Mouse (Mus musculus): ENCODE data around the gene Izumo4. TPM values are rescaled to one million over a fixed set of nuclear protein-coding genes. Genes with fewer than 3 reads are reported as not detected.

Izumo4 gene
- polyA plus RNA-seq, 1 experiment: 5.0 TPM

DNA sequence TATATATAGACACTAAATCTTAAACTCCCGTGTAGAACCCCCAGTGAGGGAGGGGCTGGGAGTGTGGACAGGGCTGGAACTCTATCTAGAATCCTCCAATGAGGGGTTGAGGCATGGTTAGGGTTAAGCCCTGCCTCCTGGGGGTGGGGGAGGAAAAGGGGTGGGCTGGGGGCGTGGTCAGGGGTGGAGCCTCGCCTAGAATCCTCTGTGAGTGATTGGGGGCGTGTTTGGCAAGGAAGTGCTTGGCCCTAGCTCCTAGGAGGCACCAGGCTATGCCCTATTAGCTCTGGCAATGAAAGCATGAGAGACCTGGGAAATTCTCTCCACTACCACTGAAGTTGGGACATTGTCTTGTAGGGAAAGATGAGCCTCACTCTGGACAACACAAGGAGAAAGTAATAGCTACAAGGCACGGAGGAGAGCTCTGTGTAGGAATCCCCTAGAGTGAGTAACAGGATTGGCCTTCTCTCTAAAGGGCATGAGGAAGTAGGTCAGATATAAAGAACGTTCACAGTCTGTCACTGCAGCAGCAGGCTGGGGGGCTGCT is 50.2 kb downstream of the Izumo4 start:
- H3K4me3 ChIP-seq (ENCODE audit: insufficient read depth, low read depth, low read length): peak overlapping the region; percentile 42
- peak overlapping the region; percentile 93 for H3K27ac ChIP-seq (replicated peaks; ENCODE audit: low read depth, low read length)
- H3K4me1 ChIP-seq (ENCODE audit: control insufficient read depth, insufficient read depth, insufficient read length, low read length): peaks cover 14% of the 10 kb centered on the region

DNA sequence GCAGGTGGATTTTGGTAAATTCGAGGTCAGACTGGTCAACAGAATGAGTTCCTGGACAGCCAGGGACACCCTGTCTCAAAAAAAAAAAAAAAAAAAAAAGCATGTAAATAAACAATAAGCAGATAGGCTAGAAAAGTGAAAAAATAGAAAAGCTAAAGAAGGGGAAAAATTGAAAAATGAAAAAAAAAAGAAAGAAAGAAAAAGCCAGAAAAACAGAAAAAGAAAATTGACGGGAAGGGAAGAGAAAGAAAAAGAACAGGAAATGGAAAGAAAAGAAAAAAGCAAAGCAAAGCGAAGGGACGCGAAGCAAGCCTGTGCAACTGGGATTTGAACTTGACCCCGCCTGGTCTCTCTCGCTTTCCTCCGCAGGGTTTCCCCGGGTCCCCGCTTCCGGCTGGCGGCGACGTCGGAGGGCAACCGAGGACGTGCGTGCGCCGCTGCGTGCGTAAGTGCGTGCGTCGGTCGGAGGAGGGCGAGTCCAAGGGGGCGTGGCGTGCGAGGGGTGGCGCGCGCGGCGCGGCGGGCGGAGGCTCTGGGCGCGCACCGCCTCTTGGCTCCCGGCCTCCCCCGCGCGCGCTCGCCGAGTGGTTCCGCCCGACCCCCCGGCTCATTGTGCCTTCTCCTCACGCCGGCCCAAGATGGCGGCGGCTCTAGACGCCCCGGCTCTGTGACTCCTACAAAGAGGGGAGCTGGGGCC is 52.8 kb downstream of the Izumo4 start, which contains the start of gene Dot1l:
Dot1l (plus strand) TSS at position 613 of the 697 bp plus-strand sequence.
- H3K4me3 ChIP-seq (ENCODE audit: insufficient read depth, low read depth, low read length): peak within 1 kb of the TSS; percentile 94
- peaks cover 25% of the 10 kb centered on the region for H3K4me1 ChIP-seq (ENCODE audit: control insufficient read depth, insufficient read depth, insufficient read length, low read length)
- H3K27ac ChIP-seq (replicated peaks; ENCODE audit: low read depth, low read length): peak within 1 kb of the TSS; percentile 84

Other genes with a start within 250 kb of the Izumo4 start
- gene Onecut3, start 207.3 kb upstream of the Izumo4 start, polyA plus RNA-seq (2012; ENCODE audit: insufficient read depth, insufficient read length, missing spikeins): not detected in 2 replicates
- not detected in 2 replicates for gene Atp8b3, start 163.1 kb upstream of the Izumo4 start, polyA plus RNA-seq (2012; ENCODE audit: insufficient read depth, insufficient read length, missing spikeins)
- gene Rexo1, start 140.6 kb upstream of the Izumo4 start, polyA plus RNA-seq (2012; ENCODE audit: insufficient read depth, insufficient read length, missing spikeins): 10.8 and 13.8 TPM in 2 replicates
- 4.1 and 4.2 TPM in 2 replicates for gene Klf16, start 124.9 kb upstream of the Izumo4 start, polyA plus RNA-seq (2012; ENCODE audit: insufficient read depth, insufficient read length, missing spikeins)
- 76.3 and 81.6 TPM in 2 replicates for gene Abhd17a, start 111.8 kb upstream of the Izumo4 start, polyA plus RNA-seq (2012; ENCODE audit: insufficient read depth, insufficient read length, missing spikeins)
- gene Scamp4, start 99.3 kb upstream of the Izumo4 start, polyA plus RNA-seq (2012; ENCODE audit: insufficient read depth, insufficient read length, missing spikeins): 14.6 and 16.2 TPM in 2 replicates
- gene Adat3, start 99.3 kb upstream of the Izumo4 start, polyA plus RNA-seq (2012; ENCODE audit: insufficient read depth, insufficient read length, missing spikeins): 1.0 TPM in 1 of 2 replicates, not detected in the other
- gene Gm49322, start 96.2 kb upstream of the Izumo4 start, polyA plus RNA-seq (2012; ENCODE audit: insufficient read depth, insufficient read length, missing spikeins): 0.67 and 0.75 TPM in 2 replicates
- gene Csnk1g2, start 79.3 kb upstream of the Izumo4 start, polyA plus RNA-seq (2012; ENCODE audit: insufficient read depth, insufficient read length, missing spikeins): 50.9 and 67.7 TPM in 2 replicates
- 20.6 and 33.9 TPM in 2 replicates for gene Btbd2, start 45.1 kb upstream of the Izumo4 start, polyA plus RNA-seq (2012; ENCODE audit: insufficient read depth, insufficient read length, missing spikeins)
- gene Mknk2, start 24.1 kb upstream of the Izumo4 start, polyA plus RNA-seq (2012; ENCODE audit: insufficient read depth, insufficient read length, missing spikeins): 313 and 519 TPM in 2 replicates
- gene Mob3a, start 207 bp upstream of the Izumo4 start, polyA plus RNA-seq (2012; ENCODE audit: insufficient read depth, insufficient read length, missing spikeins): 5.2 and 12.0 TPM in 2 replicates
- 35.0 and 40.9 TPM in 2 replicates for gene Ap3d1, start 40.1 kb downstream of the Izumo4 start, polyA plus RNA-seq (2012; ENCODE audit: insufficient read depth, insufficient read length, missing spikeins)
- 11.5 and 15.8 TPM in 2 replicates for gene Dot1l, start 53.0 kb downstream of the Izumo4 start, polyA plus RNA-seq (2012; ENCODE audit: insufficient read depth, insufficient read length, missing spikeins)
- gene Sf3a2, start 96.0 kb downstream of the Izumo4 start, polyA plus RNA-seq (2012; ENCODE audit: insufficient read depth, insufficient read length, missing spikeins): 12.1 and 15.3 TPM in 2 replicates
- 30.2 and 40.5 TPM in 2 replicates for gene Plekhj1, start 96.4 kb downstream of the Izumo4 start, polyA plus RNA-seq (2012; ENCODE audit: insufficient read depth, insufficient read length, missing spikeins)
- gene Amh, start 103.1 kb downstream of the Izumo4 start, polyA plus RNA-seq (2012; ENCODE audit: insufficient read depth, insufficient read length, missing spikeins): not detected in 2 replicates
- gene Jsrp1, start 111.3 kb downstream of the Izumo4 start, polyA plus RNA-seq (2012; ENCODE audit: insufficient read depth, insufficient read length, missing spikeins): 2.4 and 4.9 TPM in 2 replicates
- gene Oaz1, start 124.5 kb downstream of the Izumo4 start, polyA plus RNA-seq (2012; ENCODE audit: insufficient read depth, insufficient read length, missing spikeins): 447 and 892 TPM in 2 replicates
- gene Lingo3, start 141.9 kb downstream of the Izumo4 start, polyA plus RNA-seq (2012; ENCODE audit: insufficient read depth, insufficient read length, missing spikeins): not detected in 2 replicates
- 55.6 and 61.3 TPM in 2 replicates for gene Lsm7, start 153.0 kb downstream of the Izumo4 start, polyA plus RNA-seq (2012; ENCODE audit: insufficient read depth, insufficient read length, missing spikeins)
- gene Sppl2b, start 153.1 kb downstream of the Izumo4 start, polyA plus RNA-seq (2012; ENCODE audit: insufficient read depth, insufficient read length, missing spikeins): 8.7 and 14.0 TPM in 2 replicates
- not detected in 2 replicates for gene Tmprss9, start 169.7 kb downstream of the Izumo4 start, polyA plus RNA-seq (2012; ENCODE audit: insufficient read depth, insufficient read length, missing spikeins)
- 319 and 342 TPM in 2 replicates for gene Timm13, start 198.8 kb downstream of the Izumo4 start, polyA plus RNA-seq (2012; ENCODE audit: insufficient read depth, insufficient read length, missing spikeins)
- 1.9 and 4.9 TPM in 2 replicates for gene Lmnb2, start 216.1 kb downstream of the Izumo4 start, polyA plus RNA-seq (2012; ENCODE audit: insufficient read depth, insufficient read length, missing spikeins)
- gene Gadd45b, start 227.9 kb downstream of the Izumo4 start, polyA plus RNA-seq (2012; ENCODE audit: insufficient read depth, insufficient read length, missing spikeins): 7.2 and 10.3 TPM in 2 replicates

Data from brown adipose tissue, adult 24 weeks (tissue).